Mouse (Mus musculus) spleen, postnatal 36 days (tissue): Measurements from ENCODE around the gene Agbl4.
A peak's percentile ranks its signal among the peaks of the same experiment; 100 is the strongest.

ENCODE experiments used
- DNase-seq, 2 experiments: peaks; one replicate each; pipeline ENCODE4 v3.0.0; 2022; ENCODE audit warnings: low spot score in 2 of 2, mixed read lengths in 1 of 2

The Agbl4 gene

GRCm38 (mm10) chr4:111280936-111281335, 883.5 kb downstream of the Agbl4 start:
- no peak for DNase-seq

GRCm38 (mm10) chr4:111281836-111282235, 884.4 kb downstream of the Agbl4 start:
- DNase-seq: no peak

GRCm38 (mm10) chr4:111284625-111285024, 887.2 kb downstream of the Agbl4 start:
- DNase-seq: no peak

- no peak for DNase-seq
Observed at GRCm38 (mm10) chr4:111294528-111295241, 897.2 kb downstream of the Agbl4 start.

GRCm38 (mm10) chr4:111306518-111306917, 909.1 kb downstream of the Agbl4 start:
- no peak for DNase-seq

GRCm38 (mm10) chr4:111307166-111307565, 909.7 kb downstream of the Agbl4 start:
- DNase-seq: no peak

GRCm38 (mm10) chr4:111307633-111308032, 910.2 kb downstream of the Agbl4 start:
- DNase-seq: no peak

GRCm38 (mm10) chr4:111308572-111309288, 911.3 kb downstream of the Agbl4 start:
- DNase-seq: no peak

- no peak for DNase-seq
Observed at GRCm38 (mm10) chr4:111327094-111327493, 929.6 kb downstream of the Agbl4 start.

- peak; percentile 16 to 47 for DNase-seq
Observed at GRCm38 (mm10) chr4:111327760-111328373, 930.4 kb downstream of the Agbl4 start.

- no peak for DNase-seq
Observed at GRCm38 (mm10) chr4:111329501-111329900, 932.0 kb downstream of the Agbl4 start.

GRCm38 (mm10) chr4:111332864-111333263, 935.4 kb downstream of the Agbl4 start:
- no peak for DNase-seq

GRCm38 (mm10) chr4:111349965-111350364, 952.5 kb downstream of the Agbl4 start:
- no peak for DNase-seq

GRCm38 (mm10) chr4:111350615-111351525, 953.4 kb downstream of the Agbl4 start:
- DNase-seq: peak; percentile 43 to 48

GRCm38 (mm10) chr4:111356584-111357115, 959.2 kb downstream of the Agbl4 start:
- no peak for DNase-seq

- DNase-seq: no peak
Observed at GRCm38 (mm10) chr4:111357176-111357575, 959.7 kb downstream of the Agbl4 start.

GRCm38 (mm10) chr4:111364199-111364598, 966.7 kb downstream of the Agbl4 start:
- no peak for DNase-seq

GRCm38 (mm10) chr4:111367771-111368170, 970.3 kb downstream of the Agbl4 start:
- no peak for DNase-seq

- DNase-seq: no peak
Observed at GRCm38 (mm10) chr4:111377159-111377558, 979.7 kb downstream of the Agbl4 start.

- DNase-seq: no peak
Observed at GRCm38 (mm10) chr4:111378071-111378470, 980.6 kb downstream of the Agbl4 start.

- no peak for DNase-seq
Observed at GRCm38 (mm10) chr4:111383101-111383500, 985.6 kb downstream of the Agbl4 start.
